Mouse (Mus musculus) stomach, postnatal 0 days (tissue): ENCODE measurements around the gene Zbtb39.

Experiments
- CTCF ChIP-seq: IDR thresholded peaks from 2 replicates; pipeline ENCODE4 v1.5.1; 2016; ENCODE audit warnings: antibody characterized with exemption, low read depth, mild to moderate bottlenecking, moderate library complexity
- EP300 ChIP-seq: optimal IDR thresholded peaks from 2 replicates; pipeline ENCODE3; 2016; ENCODE audit warnings: antibody characterized with exemption

- TF ChIP-seq CTCF (no peak), EP300 (no peak)
These were observed 12.2 kb downstream of the Zbtb39 start, which contains the start of gene Gpr182 for GRCm38 (mm10) chr10:127751548-127751947.
